Mouse (Mus musculus) stomach, postnatal 0 days (tissue): ENCODE data around the gene Nt5e.
A peak's percentile ranks its signal among the peaks of the same experiment; 100 is the strongest.

Experiments
- CTCF ChIP-seq: IDR thresholded peaks from 2 replicates; pipeline ENCODE4 v1.5.1; 2016; ENCODE audit warnings: antibody characterized with exemption, low read depth, mild to moderate bottlenecking, moderate library complexity
- EP300 ChIP-seq: optimal IDR thresholded peaks from 2 replicates; pipeline ENCODE3; 2016; ENCODE audit warnings: antibody characterized with exemption

- TF ChIP-seq EP300 (no peak), CTCF (peak; percentile 65)
Observed at GRCm38 (mm10) chr9:88362055-88362850, 35.3 kb downstream of the Nt5e start.
